ENCODE assay signal across 33 mouse cellular contexts in genomic region chr9:23390118-23390517, GRCm38 (mm10).
"Had no signal": no experiment of that assay in that cellular context is flagged by ENCODE, and none has a peak within 500 bp of the region (broad histone marks: within the 10 kb centered on the region; RNA-seq: fewer than 3 reads in every experiment).

No protein-coding gene starts in this region.

- DNase-seq: heart, postnatal 14 days; heart, postnatal 4 days; kidney, adult 11 months; kidney, adult 18-20 months; kidney, adult 2 months; kidney, adult 8-10 months; kidney, adult 9 months; kidney, postnatal 10 days; kidney, postnatal 14 days; kidney, postnatal 25 days; kidney, postnatal 36 days; kidney, postnatal 4 days; layer of hippocampus, adult 9-11 months; layer of hippocampus, postnatal 36 days had no signal

- ATAC-seq: hindbrain, embryonic 16.5 days; hindbrain, postnatal 0 days; inflammation-experienced regulatory T-cells, adult 6 months; intestine, embryonic 15.5 days; intestine, embryonic 16.5 days; intestine, postnatal 0 days had no signal

- H3K9ac ChIP-seq: heart, embryonic 12.5 days; heart, embryonic 13.5 days; heart, embryonic 15.5 days; hindbrain, embryonic 12.5 days; hindbrain, embryonic 13.5 days; hindbrain, embryonic 14.5 days; hindbrain, embryonic 15.5 days; intestine, embryonic 15.5 days; kidney, embryonic 15.5 days had no signal

- H3K4me1 ChIP-seq: hindbrain, embryonic 10.5 days; hindbrain, embryonic 13.5 days; hindbrain, embryonic 15.5 days; intestine, embryonic 15.5 days had no signal

- H3K27me3 ChIP-seq: heart, embryonic 12.5 days; heart, embryonic 13.5 days; heart, embryonic 15.5 days; hindbrain, embryonic 12.5 days; hindbrain, embryonic 13.5 days; hindbrain, embryonic 15.5 days; intestine, embryonic 15.5 days; kidney, embryonic 15.5 days had no signal

- H3K9me3 ChIP-seq: heart, embryonic 12.5 days; heart, embryonic 13.5 days; heart, embryonic 15.5 days; hindbrain, embryonic 10.5 days; hindbrain, embryonic 12.5 days; hindbrain, embryonic 13.5 days; hindbrain, embryonic 15.5 days; intestine, embryonic 15.5 days; kidney, embryonic 15.5 days had no signal

- H3K36me3 ChIP-seq: heart, embryonic 12.5 days; heart, embryonic 13.5 days; heart, embryonic 15.5 days; hindbrain, embryonic 10.5 days; hindbrain, embryonic 12.5 days; hindbrain, embryonic 13.5 days; hindbrain, embryonic 15.5 days; intestine, embryonic 15.5 days; kidney, embryonic 15.5 days had no signal

- H3K27ac ChIP-seq: heart, embryonic 13.5 days; heart, embryonic 15.5 days; hindbrain, embryonic 10.5 days; hindbrain, embryonic 12.5 days; hindbrain, embryonic 13.5 days; hindbrain, embryonic 14.5 days; hindbrain, embryonic 15.5 days; hindbrain, postnatal 0 days; intestine, embryonic 15.5 days; kidney, embryonic 15.5 days; kidney, postnatal 0 days; layer of hippocampus, adult 2 months; left cerebral cortex, adult 2 months had no signal

- H3K4me2 ChIP-seq: heart, embryonic 11.5 days; heart, embryonic 12.5 days; heart, embryonic 13.5 days; heart, embryonic 15.5 days; hindbrain, embryonic 12.5 days; hindbrain, embryonic 13.5 days; hindbrain, embryonic 14.5 days; hindbrain, embryonic 15.5 days; intestine, embryonic 15.5 days; kidney, embryonic 15.5 days had no signal

- H3K4me3 ChIP-seq: heart, embryonic 12.5 days; heart, embryonic 13.5 days; heart, embryonic 15.5 days; hindbrain, embryonic 10.5 days; hindbrain, embryonic 12.5 days; hindbrain, embryonic 13.5 days; hindbrain, embryonic 15.5 days; intestine, embryonic 15.5 days; kidney, embryonic 15.5 days; layer of hippocampus, adult 2 months; left cerebral cortex, adult 2 months had no signal
